Mouse (Mus musculus) skeletal muscle tissue, adult 2 months (tissue): ENCODE measurements at regions not wholly inside any gene's neighbourhood (a gene's known extent, or its start where the extent isn't known, plus 50 kb on each side); places are given as distances from the start of the nearest gene placed in this dataset.

ENCODE experiments used
- DNase-seq: peaks from one replicate; pipeline ENCODE4 v3.0.0-alpha.2; 2012; ENCODE audit warnings: low read depth, low spot score

GRCm38 (mm10) chr8:116452806-116453205, 52.0 kb upstream of the Dynlrb2 start:
- DNase-seq: no peak

GRCm38 (mm10) chr8:116451397-116451796, 53.4 kb upstream of the Dynlrb2 start:
- no peak for DNase-seq

- no peak for DNase-seq
Observed at GRCm38 (mm10) chr8:116447452-116447851, 57.3 kb upstream of the Dynlrb2 start.

- no peak for DNase-seq
Observed at GRCm38 (mm10) chr8:116442827-116443226, 61.9 kb upstream of the Dynlrb2 start.

- DNase-seq: peak; percentile 58
Observed at GRCm38 (mm10) chr8:116438895-116439294, 65.9 kb upstream of the Dynlrb2 start.

GRCm38 (mm10) chr8:116435268-116435980, 69.3 kb upstream of the Dynlrb2 start:
- no peak for DNase-seq

- peak; percentile 81 for DNase-seq
Observed at GRCm38 (mm10) chr8:116430051-116430450, 74.7 kb upstream of the Dynlrb2 start.

- peak; percentile 10 for DNase-seq
Observed at GRCm38 (mm10) chr8:116429649-116430048, 75.1 kb upstream of the Dynlrb2 start.

- DNase-seq: no peak
Observed at GRCm38 (mm10) chr8:116422826-116423225, 81.9 kb upstream of the Dynlrb2 start.

GRCm38 (mm10) chr8:116412703-116413102, 92.1 kb upstream of the Dynlrb2 start:
- DNase-seq: no peak

- no peak for DNase-seq
Observed at GRCm38 (mm10) chr8:116410041-116410440, 94.7 kb upstream of the Dynlrb2 start.

- no peak for DNase-seq
Observed at GRCm38 (mm10) chr8:116409011-116409410, 95.8 kb upstream of the Dynlrb2 start.

- no peak for DNase-seq
Observed at GRCm38 (mm10) chr8:116404571-116404970, 100.2 kb upstream of the Dynlrb2 start.

GRCm38 (mm10) chr8:116403366-116403765, 101.4 kb upstream of the Dynlrb2 start:
- no peak for DNase-seq

GRCm38 (mm10) chr8:116399452-116399851, 105.3 kb upstream of the Dynlrb2 start:
- DNase-seq: no peak

GRCm38 (mm10) chr8:116398565-116399205, 106.1 kb upstream of the Dynlrb2 start:
- peak; percentile 13 for DNase-seq

- DNase-seq: no peak
Observed at GRCm38 (mm10) chr8:116385193-116385955, 119.4 kb upstream of the Dynlrb2 start.

GRCm38 (mm10) chr8:116384418-116385089, 120.2 kb upstream of the Dynlrb2 start:
- no peak for DNase-seq

- peak; percentile 83 for DNase-seq
Observed at GRCm38 (mm10) chr8:116383495-116384417, 121.0 kb upstream of the Dynlrb2 start.

- DNase-seq: peak; percentile 74
Observed at GRCm38 (mm10) chr8:116383036-116383435, 121.7 kb upstream of the Dynlrb2 start.

GRCm38 (mm10) chr8:116380601-116381000, 124.2 kb upstream of the Dynlrb2 start:
- DNase-seq: no peak
